20 mouse cellular contexts compared by ENCODE assay signal in genomic region chr2:156698168-156698567, GRCm38 (mm10).
DNase-seq lines count a peak whose midpoint lies in the region; ATAC-seq and TF ChIP-seq lines count a peak whose summit lies in the region.
"Had no signal": no experiment of that assay in that cellular context is flagged by ENCODE, and none has a peak within 500 bp of the region (broad histone marks: within the 10 kb centered on the region; RNA-seq: fewer than 3 reads in every experiment).

No protein-coding gene starts in this region.

- peaks cover 7% of the 10 kb centered on the region; the same call in 1 of the 2 replicates for H3K36me3 ChIP-seq in E14TG2a.4 (ENCODE audit: insufficient read depth, low read length)
- H3K36me3 ChIP-seq: embryonic facial prominence, embryonic 13.5 days; liver, embryonic 15.5 days had no signal

- intact Hi-C loops in gastrocnemius, postnatal 14 days (cut with DNase I; ENCODE audit: low total_unique reads) = no loop called here
- intact Hi-C loops in gastrocnemius, adult 2 months (cut with DNase I) = no loop called here
- intact Hi-C loops in heart, postnatal 10 days (cut with DNase I) = no loop called here

- H3K4me3 ChIP-seq in gastrocnemius, adult 2 months = no peak overlapping the region
- peak overlapping the region; percentile 21; the same call in 1 of the 2 replicates for H3K4me3 ChIP-seq in E14TG2a.4 (replicated peaks; ENCODE audit: low read length)
- H3K4me3 ChIP-seq: embryonic facial prominence, embryonic 13.5 days; liver, embryonic 15.5 days; megakaryocyte, embryonic 14.5 days had no signal

- H3K27ac ChIP-seq in gastrocnemius, adult 2 months = no peak overlapping the region
- H3K27ac ChIP-seq: embryonic facial prominence, embryonic 13.5 days; liver, embryonic 15.5 days; stomach, postnatal 0 days had no signal

- no peak for TF ChIP-seq CTCF in gastrocnemius, adult 2 months (IDR thresholded peaks at IDR 0.05)
- TF ChIP-seq CTCF in E14TG2a.4 (conservative IDR thresholded peaks at IDR 0.05; ENCODE audit: low read length) = no peak

- no peak for ATAC-seq in granulocyte monocyte progenitor cell, adult 5-6 weeks (replicated peaks; ENCODE audit: poor library complexity, severe bottlenecking)
- ATAC-seq: inflammation-experienced regulatory T-cells, adult 6 months had no signal

- H3K27me3 ChIP-seq in E14TG2a.4 (ENCODE audit: insufficient read depth, low read length) = peaks cover 12% of the 10 kb centered on the region; the same call in 1 of the 2 replicates
- H3K27me3 ChIP-seq: embryonic facial prominence, embryonic 13.5 days had no signal

- H3K4me1 ChIP-seq in E14TG2a.4 (replicated peaks; ENCODE audit: low read depth, low read length) = peaks cover 91% of the 10 kb centered on the region
- H3K4me1 ChIP-seq: liver, embryonic 15.5 days had no signal

- no peaks in the 10 kb centered on the region for H3K9me3 ChIP-seq in E14TG2a.4 (ENCODE audit: low read length)
- H3K9me3 ChIP-seq: embryonic facial prominence, embryonic 13.5 days; liver, embryonic 15.5 days; megakaryocyte, embryonic 14.5 days had no signal

- DNase-seq in gastrocnemius, postnatal 14 days = peak; percentile 28
- no peak for DNase-seq in gastrocnemius, adult 2 months
- peak; percentile 60 for DNase-seq in kidney, postnatal 10 days
- no peak for DNase-seq in kidney, postnatal 36 days
- peak; percentile 37 to 60 for DNase-seq in heart, postnatal 10 days
- DNase-seq: adrenal gland, adult 8-10 months; B cell, adult 2 months; cerebellum, adult 9-11 months; kidney, adult 2 months; kidney, postnatal 4 days; lung, postnatal 14 days; midbrain, embryonic 14.5 days; right cerebral cortex, adult 18-20 months had no signal

Comparison
In these comparisons a context has a peak if more than half of its experiments do, and no peak if none do; other contexts are left out.
1. DNase-seq: peak in gastrocnemius, postnatal 14 days (single experiment), kidney, postnatal 10 days (single experiment) and heart, postnatal 10 days (2 of 2); none in gastrocnemius, adult 2 months (single experiment) and kidney, postnatal 36 days (0 of 2).